Mouse (Mus musculus) hindbrain, embryonic 14.5 days (tissue): ENCODE data around the gene Scnn1a. TPM values are rescaled to one million over a fixed set of nuclear protein-coding genes. Genes with fewer than 3 reads are reported as not detected.
A peak's percentile ranks its signal among the peaks of the same experiment; 100 is the strongest.
"Not testable (repeated sequence)": the region's sequence is repeated elsewhere in the genome, so short reads cannot be mapped to it uniquely, and the experiment has no call there.

Experiments used
- ATAC-seq: fragments of 200-750 bp; cut with Nextera tagmentation; 2 replicates; pipeline ENCODE4 v1.8.0; 2017; ENCODE audit warnings: moderate number of reproducible peaks, mild to moderate bottlenecking, moderate TSS enrichment, moderate library complexity; ENCODE audit not compliant: low FRiP score
- DNase-seq: peaks from one replicate; pipeline ENCODE4 v3.0.0-alpha.2; 2015; ENCODE audit warnings: low spot score
- H3K27ac ChIP-seq: fragments of 300-500 bp; sonication (generic); 2 replicates; pipeline ENCODE4 v1.5.1; 2014; ENCODE audit warnings: mild to moderate bottlenecking, moderate library complexity
- H3K27me3 ChIP-seq: fragments of 300-500 bp; sonication (generic); 2 replicates; pipeline ENCODE4 v1.6.1; 2014; ENCODE audit warnings: mild to moderate bottlenecking, low read length, mixed read lengths; ENCODE audit not compliant: control insufficient read depth, insufficient read depth
- H3K36me3 ChIP-seq: fragments of 300-500 bp; sonication (generic); replicated peaks from 2 replicates; pipeline ENCODE4 v1.6.1; 2014; ENCODE audit not compliant: control insufficient read depth, insufficient read depth
- H3K4me1 ChIP-seq: fragments of 300-500 bp; sonication (generic); replicated peaks from 2 replicates; pipeline ENCODE4 v1.6.1; 2014; ENCODE audit warnings: antibody characterized with exemption, low read length, mixed read lengths; ENCODE audit not compliant: control insufficient read depth, insufficient read depth
- H3K4me2 ChIP-seq: fragments of 300-500 bp; sonication (generic); replicated peaks from 2 replicates; pipeline ENCODE4 v1.6.1; 2014; ENCODE audit warnings: mild to moderate bottlenecking, moderate library complexity
- H3K4me3 ChIP-seq: fragments of 300-500 bp; sonication (generic); replicated peaks from 2 replicates; pipeline ENCODE4 v1.5.1; 2014; ENCODE audit warnings: mild to moderate bottlenecking, low read length
- H3K9ac ChIP-seq: fragments of 300-500 bp; sonication (generic); 2 replicates; pipeline ENCODE4 v1.6.1; 2014
- H3K9me3 ChIP-seq: fragments of 300-500 bp; sonication (generic); 2 replicates; pipeline ENCODE4 v1.6.1; 2016; ENCODE audit warnings: low read length; ENCODE audit not compliant: control insufficient read depth
- WGBS: fragments of 180-500 bp; shearing (Covaris S2); extraction: QIAGEN DNeasy Blood & Tissue Kit; methylation state at CpG from one replicate; pipeline ENCODE4 v1.1.7; 2014; 5-methylcytosine and 5-hydroxymethylcytosine counted together
- polyA plus RNA-seq: library from polyadenylated mRNA; unstranded; fragments of >200 nt; fragmentation: Nextera tagmentation; extraction: Ambion mirVana; gene quantifications from 2 replicates; pipeline ENCODE4 v1.2.1, GENCODE M21; 2014

The Scnn1a gene
- polyA plus RNA-seq = 0.50 and 0.53 TPM in 2 replicates

GRCm38 (mm10) chr6:125320323-125320722 lies at the start of gene Scnn1a:
Gene Scnn1a, plus strand, starts transcription at chr6:125320659.
- ATAC-seq (no peak), DNase-seq (no peak)
- H3K4me1 ChIP-seq = no peaks in the 10 kb centered on the region
- 75% methylated on average over 1 of the region's 1 CpGs for WGBS
- H3K9ac ChIP-seq = no peak within 1 kb of the TSS
- H3K27ac ChIP-seq = no peak within 1 kb of the TSS
- peaks cover 43% of the 10 kb centered on the region for H3K27me3 ChIP-seq
- H3K4me3 ChIP-seq = no peak within 1 kb of the TSS
- no peak within 1 kb of the TSS for H3K4me2 ChIP-seq
- no peaks in the 10 kb centered on the region for H3K9me3 ChIP-seq
- no peaks in the 10 kb centered on the region for H3K36me3 ChIP-seq

DNA sequence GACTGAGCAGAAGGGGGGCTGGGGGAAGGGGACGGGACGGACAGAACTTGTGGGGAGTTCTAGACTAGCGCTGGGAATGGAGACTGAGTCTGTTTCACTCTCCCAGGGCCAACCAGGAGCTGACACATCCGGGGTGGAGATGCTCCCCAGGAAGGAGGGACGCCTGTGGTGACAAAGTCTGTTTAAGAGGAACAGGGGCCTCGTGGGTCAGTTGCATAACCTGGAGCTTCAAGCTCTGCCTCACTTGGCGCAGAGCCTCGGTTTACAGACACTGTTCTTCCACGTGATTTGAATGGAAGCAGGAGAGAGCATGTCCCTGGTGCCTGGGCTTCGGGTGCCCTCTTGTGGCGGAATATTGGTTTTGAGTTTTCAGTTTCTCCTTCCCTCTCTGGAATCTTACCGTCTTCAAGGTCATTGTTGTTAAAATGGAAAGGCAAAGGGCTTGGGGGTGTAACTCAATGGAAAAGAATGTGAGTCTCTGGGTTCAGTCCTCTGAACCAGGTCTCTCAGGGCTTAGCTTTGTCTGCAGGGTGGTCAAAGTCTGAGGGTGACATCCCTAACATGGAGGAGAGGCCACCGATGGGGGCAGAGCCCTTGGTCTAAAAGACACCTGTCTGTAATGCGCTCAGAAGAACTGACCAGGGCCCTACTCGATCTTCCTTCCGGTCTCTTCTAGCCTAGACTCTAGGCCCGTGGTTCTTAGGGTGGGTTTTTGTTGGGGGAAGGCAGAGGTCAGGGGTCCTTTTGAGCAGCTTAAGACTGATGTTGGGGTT lies 48.8 kb upstream of the Scnn1a start:
- Histone ChIP-seq H3K36me3 (no peaks in the 10 kb centered on the region), H3K4me3 (no peak overlapping the region), H3K9ac (no peak overlapping the region)

GRCm38 (mm10) chr6:125272228-125272785 lies 48.2 kb upstream of the Scnn1a start:
- no peak for ATAC-seq
- Histone ChIP-seq H3K27ac (no peak overlapping the region), H3K9me3 (no peaks in the 10 kb centered on the region), H3K4me1 (no peaks in the 10 kb centered on the region), H3K4me3 (no peak overlapping the region), H3K4me2 (no peak overlapping the region), H3K27me3 (no peaks in the 10 kb centered on the region), H3K36me3 (no peaks in the 10 kb centered on the region), H3K9ac (no peak overlapping the region)
- no peak for DNase-seq
- 78% methylated on average over 10 of the region's 10 CpGs for WGBS

More for the DNA sequence above, 48.8 kb upstream of the Scnn1a start:
- Histone ChIP-seq H3K27me3 (no peaks in the 10 kb centered on the region), H3K9me3 (no peaks in the 10 kb centered on the region), H3K27ac (no peak overlapping the region), H3K4me2 (peak overlapping the region; percentile 26), H3K4me1 (no peaks in the 10 kb centered on the region)
- ATAC-seq (peak; percentile 78), DNase-seq (peak; percentile 91)
- whole genome bisulfite sequencing = 19% methylated on average over 17 of the region's 17 CpGs

GRCm38 (mm10) chr6:125274841-125275563 lies 45.5 kb upstream of the Scnn1a start:
- H3K9ac ChIP-seq = no peak overlapping the region
- H3K36me3 ChIP-seq = no peaks in the 10 kb centered on the region
- H3K4me1 ChIP-seq = no peaks in the 10 kb centered on the region
- no peak overlapping the region for H3K27ac ChIP-seq
- ATAC-seq (no peak), DNase-seq (peak; percentile 53)
- H3K27me3 ChIP-seq = no peaks in the 10 kb centered on the region
- no peak overlapping the region for H3K4me2 ChIP-seq
- no peak overlapping the region for H3K4me3 ChIP-seq
- WGBS = 63% methylated on average over 15 of the region's 15 CpGs
- no peaks in the 10 kb centered on the region for H3K9me3 ChIP-seq

DNA sequence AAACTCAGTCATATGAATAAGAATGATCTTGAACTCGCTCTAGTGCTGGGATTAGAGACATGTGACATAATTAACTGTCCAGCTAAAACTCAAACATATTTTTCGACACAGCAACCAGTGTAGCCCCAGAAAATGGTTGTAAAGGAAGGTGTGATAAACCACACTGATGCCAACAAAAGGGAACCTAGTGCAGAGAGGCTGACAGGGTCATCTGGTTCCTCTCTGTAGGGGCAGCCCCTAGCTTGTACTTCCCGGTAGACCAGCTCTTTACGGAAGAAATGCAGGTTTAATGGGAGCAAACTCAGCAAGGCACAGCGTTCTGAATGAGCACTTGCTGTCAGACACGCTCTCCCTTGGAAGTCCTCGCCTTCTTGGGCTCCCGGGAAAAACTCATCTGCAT lies 40.7 kb upstream of the Scnn1a start:
- Histone ChIP-seq H3K4me1 (no peaks in the 10 kb centered on the region), H3K27ac (no peak overlapping the region), H3K9ac (no peak overlapping the region), H3K36me3 (no peaks in the 10 kb centered on the region), H3K9me3 (no peaks in the 10 kb centered on the region), H3K4me2 (no peak overlapping the region), H3K4me3 (no peak overlapping the region), H3K27me3 (no peaks in the 10 kb centered on the region)
- no peak for ATAC-seq
- WGBS = 66% methylated on average over 8 of the region's 8 CpGs
- no peak for DNase-seq

DNA sequence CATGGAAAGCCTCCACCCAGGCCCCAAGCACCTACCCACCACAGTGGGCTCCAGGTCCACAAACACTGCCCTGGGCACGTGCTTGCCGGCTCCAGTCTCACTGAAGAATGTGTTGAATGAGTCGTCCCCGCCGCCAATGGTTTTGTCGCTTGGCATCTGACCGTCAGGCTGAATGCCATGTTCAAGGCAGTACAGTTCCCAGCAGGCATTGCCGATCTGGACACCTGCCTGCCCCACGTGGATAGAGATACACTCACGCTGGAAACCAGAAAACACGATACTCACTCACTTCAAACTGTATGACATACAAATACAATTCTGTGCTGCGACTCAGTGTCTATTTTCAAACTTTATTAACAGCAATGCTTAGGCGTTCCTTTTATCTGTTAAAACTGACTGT lies 37.7 kb upstream of the Scnn1a start:
- not testable (repeated sequence) for H3K36me3 ChIP-seq, H3K4me2 ChIP-seq, H3K4me1 ChIP-seq, H3K9ac ChIP-seq, H3K27ac ChIP-seq, H3K9me3 ChIP-seq, H3K27me3 ChIP-seq, ATAC-seq, DNase-seq, H3K4me3 ChIP-seq
- 96% methylated on average over 13 of the region's 13 CpGs for WGBS

DNA sequence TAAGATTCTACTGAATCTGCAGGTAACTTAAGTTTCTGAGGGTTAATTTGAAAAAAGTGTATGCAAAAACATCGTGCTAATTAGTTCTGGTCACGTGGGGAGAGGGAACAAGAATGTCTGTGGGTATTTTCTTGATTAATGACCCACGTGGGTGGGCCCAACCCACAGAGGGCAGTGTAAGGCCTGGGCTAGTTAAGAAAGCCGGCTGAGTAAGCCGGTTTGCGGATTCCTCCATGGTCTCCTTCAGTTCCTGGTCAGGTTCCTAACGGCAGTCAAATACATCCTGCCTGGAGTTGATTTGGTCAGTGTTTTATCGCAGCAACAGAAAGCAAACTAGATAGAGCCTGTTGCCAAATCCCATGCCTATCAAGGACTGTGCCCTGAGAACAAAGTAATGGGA lies 36.2 kb upstream of the Scnn1a start:
- DNase-seq (no peak), ATAC-seq (no peak)
- no peak overlapping the region for H3K4me3 ChIP-seq
- 51% methylated on average over 8 of the region's 8 CpGs for WGBS
- no peak overlapping the region for H3K27ac ChIP-seq
- H3K4me2 ChIP-seq = no peak overlapping the region
- H3K36me3 ChIP-seq = no peaks in the 10 kb centered on the region
- no peak overlapping the region for H3K9ac ChIP-seq
- no peaks in the 10 kb centered on the region for H3K27me3 ChIP-seq
- no peaks in the 10 kb centered on the region for H3K9me3 ChIP-seq
- H3K4me1 ChIP-seq = no peaks in the 10 kb centered on the region

DNA sequence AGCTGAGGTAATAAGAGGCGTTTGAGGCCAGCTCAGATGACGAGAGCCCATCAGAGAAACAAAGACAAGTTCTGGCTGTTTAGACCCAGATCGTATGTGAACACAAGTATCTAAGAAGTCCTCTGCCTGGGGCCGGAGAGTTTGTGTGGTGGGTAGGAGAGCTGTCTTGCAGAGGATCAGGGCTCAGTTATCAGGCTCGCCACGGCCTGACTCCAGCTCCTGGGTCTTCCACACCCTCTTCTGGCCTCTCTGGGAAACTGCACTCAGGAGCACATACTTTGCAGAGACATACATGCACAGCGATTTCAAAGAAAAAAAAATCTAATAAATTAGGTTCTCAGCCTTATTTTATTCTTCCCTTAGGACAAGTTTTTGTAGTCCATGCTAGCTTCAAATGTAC lies 35.7 kb upstream of the Scnn1a start:
- Histone ChIP-seq H3K9ac (no peak overlapping the region), H3K36me3 (no peaks in the 10 kb centered on the region), H3K4me3 (no peak overlapping the region), H3K4me2 (no peak overlapping the region), H3K27ac (no peak overlapping the region), H3K9me3 (no peaks in the 10 kb centered on the region), H3K27me3 (no peaks in the 10 kb centered on the region), H3K4me1 (no peaks in the 10 kb centered on the region)
- DNase-seq = no peak
- no peak for ATAC-seq
- 91% methylated on average over 7 of the region's 7 CpGs for WGBS

DNA sequence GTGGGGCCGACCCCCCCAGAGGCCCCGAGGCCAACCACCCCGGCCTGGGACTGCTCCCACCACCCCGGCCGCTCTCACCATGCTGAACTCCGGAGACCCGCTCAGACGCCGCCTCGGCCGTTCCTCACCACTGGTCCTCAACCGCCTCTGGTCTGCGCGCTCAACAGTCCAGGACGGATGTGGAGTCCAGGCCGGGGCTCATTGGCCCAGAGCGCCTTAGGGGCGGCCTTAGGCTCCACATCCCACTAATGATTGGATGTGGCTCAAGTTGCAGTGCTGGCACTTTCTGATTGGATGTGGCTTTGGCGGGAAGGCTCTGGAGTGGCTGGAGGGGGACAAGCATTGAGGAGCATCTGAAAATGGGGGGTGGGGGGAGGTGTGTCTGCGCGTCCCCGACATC lies 34.6 kb upstream of the Scnn1a start, which contains the start of gene Tuba3a:
Gene Tuba3a (minus strand): TSS at position 153 of the 400 bp plus-strand sequence.
- no peak for ATAC-seq
- 96% methylated on average over 22 of the region's 22 CpGs for WGBS
- H3K4me3 ChIP-seq = no peak within 1 kb of the TSS

More for the DNA sequence above, 34.6 kb upstream of the Scnn1a start, which contains the start of gene Tuba3a:
- DNase-seq = no peak
- H3K27me3 ChIP-seq = no peaks in the 10 kb centered on the region
- H3K4me1 ChIP-seq = no peaks in the 10 kb centered on the region
- H3K9me3 ChIP-seq = no peaks in the 10 kb centered on the region
- no peak within 1 kb of the TSS for H3K4me2 ChIP-seq
- no peaks in the 10 kb centered on the region for H3K36me3 ChIP-seq
- no peak within 1 kb of the TSS for H3K27ac ChIP-seq
- no peak within 1 kb of the TSS for H3K9ac ChIP-seq
